Mouse (Mus musculus) liver, adult 2 months (tissue): ENCODE measurements around the gene Timp3.

ENCODE experiments used
- CTCF ChIP-seq: fragments of 200-500 bp; IDR thresholded peaks from 2 replicates; pipeline ENCODE4 v1.5.1; 2011; ENCODE audit warnings: low read depth, low read length, control low read depth
- POLR2A ChIP-seq: fragments of 200-500 bp; IDR thresholded peaks from 2 replicates; pipeline ENCODE4 v1.6.1; 2011; ENCODE audit warnings: low read length, control low read depth; ENCODE audit not compliant: insufficient read depth; ENCODE audit errors: extremely low read depth

DNA sequence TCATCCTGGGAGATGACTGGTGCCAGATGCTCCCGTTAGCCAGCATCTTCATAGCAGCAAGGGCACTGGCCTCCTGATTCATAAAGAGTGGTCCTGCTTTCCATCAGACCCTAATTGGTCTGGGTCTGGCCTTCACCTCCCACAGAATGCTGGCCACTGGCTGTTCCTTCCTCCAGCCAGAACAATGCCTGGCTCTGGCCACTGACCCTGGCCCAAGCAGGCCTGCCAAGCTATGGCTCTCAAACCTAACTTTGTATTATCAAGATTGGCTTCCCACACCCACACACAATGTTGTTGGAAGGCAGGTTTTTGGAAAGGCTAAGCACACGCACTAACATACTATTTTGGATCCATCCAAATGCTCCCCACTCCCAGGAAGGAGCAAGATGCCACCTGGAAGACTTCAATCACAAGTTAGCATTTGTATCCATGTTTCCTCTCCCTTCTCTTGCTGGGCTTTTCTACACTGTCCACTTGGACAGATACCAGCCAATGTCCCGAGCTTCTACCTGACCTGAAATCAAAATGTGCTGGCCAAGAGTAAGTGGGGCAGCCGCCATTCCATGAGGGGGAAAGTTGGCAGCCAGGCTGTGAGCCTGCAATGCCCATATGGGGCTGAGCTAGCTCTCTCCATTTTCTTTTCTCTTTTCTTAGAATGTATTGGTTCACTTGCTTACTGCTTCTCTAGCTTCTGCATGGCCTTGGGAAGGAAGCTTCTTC is 23.3 kb downstream of the Timp3 start:
- TF ChIP-seq CTCF: no peak
- TF ChIP-seq POLR2A: no peak
